Mouse (Mus musculus) limb, embryonic 13.5 days (tissue): ENCODE measurements around the gene Gm30083. TPM values are rescaled to one million over a fixed set of nuclear protein-coding genes. Genes with fewer than 3 reads are reported as not detected.

ENCODE experiments used
- ATAC-seq: fragments of 200-750 bp; cut with Nextera tagmentation; 2 replicates; pipeline ENCODE4 v1.8.0; 2017; ENCODE audit warnings: low read depth, moderate number of reproducible peaks, moderate TSS enrichment; ENCODE audit not compliant: low FRiP score
- H3K27ac ChIP-seq: fragments of 300-500 bp; sonication (generic); 2 replicates; pipeline ENCODE4 v1.5.1; 2015; ENCODE audit warnings: inconsistent platforms, mild to moderate bottlenecking, moderate library complexity
- H3K27me3 ChIP-seq: fragments of 300-500 bp; sonication (generic); 2 replicates; pipeline ENCODE4 v1.6.1; 2015; ENCODE audit warnings: mild to moderate bottlenecking, inconsistent platforms
- H3K36me3 ChIP-seq: fragments of 300-500 bp; sonication (generic); 2 replicates; pipeline ENCODE4 v1.6.1; 2015; ENCODE audit warnings: inconsistent platforms, mild to moderate bottlenecking, moderate library complexity
- H3K4me1 ChIP-seq: fragments of 300-500 bp; sonication (generic); 2 replicates; pipeline ENCODE4 v1.6.1; 2015; ENCODE audit warnings: inconsistent platforms
- H3K4me2 ChIP-seq: fragments of 300-500 bp; sonication (generic); replicated peaks from 2 replicates; pipeline ENCODE4 v1.6.1; 2015; ENCODE audit warnings: inconsistent platforms, mild to moderate bottlenecking, moderate library complexity
- H3K4me3 ChIP-seq: fragments of 300-500 bp; sonication (generic); 2 replicates; pipeline ENCODE4 v1.5.1; 2015; ENCODE audit warnings: moderate library complexity, mild to moderate bottlenecking, inconsistent platforms
- H3K9ac ChIP-seq: fragments of 300-500 bp; sonication (generic); 2 replicates; pipeline ENCODE4 v1.6.1; 2015; ENCODE audit warnings: mild to moderate bottlenecking, inconsistent platforms
- H3K9me3 ChIP-seq: fragments of 300-500 bp; sonication (generic); 2 replicates; pipeline ENCODE4 v1.6.1; 2016; ENCODE audit warnings: inconsistent platforms
- WGBS: fragments of 180-500 bp; shearing (Covaris S2); methylation state at CpG from one replicate; pipeline ENCODE4 v1.1.7; 2015; 5-methylcytosine and 5-hydroxymethylcytosine counted together
- polyA plus RNA-seq: library from polyadenylated mRNA; unstranded; fragments of >200 nt; fragmentation: Nextera tagmentation; extraction: Ambion mirVana; gene quantifications from 2 replicates; pipeline ENCODE4 v1.2.1, GENCODE M21; 2015

Gm30083 gene
- polyA plus RNA-seq, 1 experiment from 2014 or later = not detected

DNA sequence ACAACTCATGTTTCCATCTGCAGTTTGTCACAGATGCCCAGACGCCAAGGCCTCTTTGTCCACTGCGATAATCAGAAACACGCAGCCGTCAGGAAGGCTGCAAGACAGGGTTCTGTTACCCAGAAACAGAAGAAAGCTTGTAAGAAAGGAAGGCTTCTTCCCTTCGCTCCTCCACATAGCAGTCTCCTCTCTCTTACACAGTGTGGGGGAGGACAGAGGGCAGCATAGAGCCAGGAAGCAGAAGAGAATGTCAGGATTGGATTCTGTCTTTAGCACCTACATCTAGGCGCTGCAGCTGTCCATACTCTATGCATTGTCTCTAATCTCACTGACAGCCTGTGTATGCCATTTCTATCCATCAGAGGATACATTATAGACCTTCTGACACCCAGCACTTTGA is 17.6 kb downstream of the Gm30083 start:
- H3K27ac ChIP-seq = no peak overlapping the region
- no peak overlapping the region for H3K4me3 ChIP-seq
- H3K36me3 ChIP-seq = no peaks in the 10 kb centered on the region
- H3K9me3 ChIP-seq = no peaks in the 10 kb centered on the region
- H3K4me1 ChIP-seq = peaks cover 6% of the 10 kb centered on the region; the same call in 1 of the 2 replicates
- ATAC-seq = no peak
- H3K27me3 ChIP-seq = no peaks in the 10 kb centered on the region; the same call in 1 of the 2 replicates
- no peak overlapping the region for H3K9ac ChIP-seq
- no peak overlapping the region for H3K4me2 ChIP-seq
- 29% methylated on average over 6 of the region's 6 CpGs for WGBS

DNA sequence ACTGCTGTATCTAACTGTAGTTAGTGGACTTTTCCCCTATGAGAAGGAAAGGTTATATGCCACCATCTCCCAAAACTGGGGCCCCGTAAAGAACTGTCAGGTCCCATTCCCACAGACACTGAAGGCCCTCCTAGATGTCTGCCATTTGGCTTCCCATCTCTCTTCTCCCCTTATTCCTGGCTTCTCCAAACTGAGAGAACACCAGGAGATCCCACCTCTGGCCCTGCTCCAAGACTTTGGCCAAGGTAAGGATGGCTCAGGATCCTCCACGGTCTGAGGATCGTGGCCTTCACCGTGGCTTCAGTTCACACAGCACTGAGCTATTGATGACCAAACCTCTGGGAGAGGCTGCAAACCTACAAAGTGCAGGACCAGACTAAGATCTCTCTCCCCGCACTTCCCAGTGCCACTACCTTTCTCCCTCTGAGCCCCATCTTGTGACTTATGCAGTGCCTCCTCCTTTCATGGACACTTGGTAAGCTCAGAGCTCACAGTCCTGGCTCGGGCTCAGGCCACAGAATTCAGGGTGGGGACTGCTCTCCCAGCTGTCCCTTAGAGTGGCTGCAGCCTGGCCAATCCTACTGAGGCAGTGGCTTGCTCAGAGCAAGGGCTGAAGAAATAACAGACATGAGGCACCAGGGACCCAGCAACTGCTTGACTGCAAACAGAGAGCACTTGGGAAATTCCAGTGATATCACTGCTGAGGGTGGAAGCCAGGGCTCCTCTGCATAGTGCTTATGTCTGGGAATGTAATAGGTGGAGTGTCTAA is 21.3 kb downstream of the Gm30083 start:
- WGBS = 88% methylated on average over 6 of the region's 6 CpGs
- Histone ChIP-seq H3K4me3 (no peak overlapping the region), H3K9ac (no peak overlapping the region), H3K4me1 (peaks cover 6% of the 10 kb centered on the region; the same call in 1 of the 2 replicates), H3K9me3 (no peaks in the 10 kb centered on the region), H3K27me3 (0 out of 2 replicates have a peak, but pooled peaks cover 6% of the 10 kb centered on the region), H3K36me3 (no peaks in the 10 kb centered on the region), H3K27ac (no peak overlapping the region), H3K4me2 (no peak overlapping the region)
- ATAC-seq = no peak

DNA sequence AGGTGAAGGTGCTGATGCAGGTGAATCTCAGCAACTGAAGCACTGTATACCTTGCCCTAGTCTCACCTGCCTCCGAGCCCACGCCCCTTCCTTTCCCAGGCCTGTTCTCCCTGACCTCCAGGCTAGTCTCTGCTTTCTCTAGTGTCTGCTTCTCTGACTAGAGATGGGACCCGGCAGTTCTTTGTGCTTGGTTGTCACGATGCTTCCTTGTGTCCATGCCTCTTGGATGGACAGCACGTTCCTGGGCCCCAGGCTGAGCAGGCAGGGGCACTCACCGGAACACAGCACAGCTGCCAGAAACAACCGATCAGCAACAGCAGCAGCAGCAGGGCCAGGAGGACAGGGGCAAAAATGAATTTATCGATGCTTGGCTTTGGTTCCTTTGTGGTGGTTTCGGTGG is 21.9 kb downstream of the Gm30083 start:
- Histone ChIP-seq H3K27me3 (0 out of 2 replicates have a peak, but pooled peaks cover 6% of the 10 kb centered on the region), H3K9me3 (no peaks in the 10 kb centered on the region), H3K4me1 (peaks cover 6% of the 10 kb centered on the region; the same call in 1 of the 2 replicates), H3K27ac (no peak overlapping the region), H3K9ac (no peak overlapping the region), H3K36me3 (no peaks in the 10 kb centered on the region), H3K4me2 (no peak overlapping the region), H3K4me3 (no peak overlapping the region)
- no peak for ATAC-seq
- 85% methylated on average over 9 of the region's 9 CpGs for WGBS

DNA sequence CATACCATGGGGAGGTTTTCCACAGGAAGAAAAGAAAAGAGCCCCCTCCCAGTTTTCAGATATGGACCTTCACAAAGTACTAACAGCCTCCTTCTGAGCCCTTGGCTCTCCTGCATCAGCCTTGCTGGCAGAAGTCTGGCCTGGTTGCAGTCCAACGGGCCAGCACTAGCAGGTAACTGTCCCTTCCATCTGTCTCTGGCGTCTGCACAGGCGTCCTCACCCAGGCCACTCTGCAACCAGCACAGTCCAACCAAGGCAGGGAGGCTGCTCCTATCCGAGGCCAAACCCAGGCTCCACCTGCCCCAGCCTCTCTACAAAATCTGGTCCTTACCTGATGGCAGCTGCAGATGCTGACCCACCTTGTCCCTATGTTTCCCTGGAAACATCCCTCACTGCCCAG is 23.0 kb downstream of the Gm30083 start:
- Histone ChIP-seq H3K4me1 (peaks cover 1% of the 10 kb centered on the region; the same call in 1 of the 2 replicates), H3K4me3 (no peak overlapping the region), H3K9ac (no peak overlapping the region), H3K27ac (no peak overlapping the region), H3K9me3 (no peaks in the 10 kb centered on the region), H3K27me3 (0 out of 2 replicates have a peak, but pooled peaks cover 6% of the 10 kb centered on the region), H3K36me3 (no peaks in the 10 kb centered on the region), H3K4me2 (no peak overlapping the region)
- WGBS = 73% methylated on average over 4 of the region's 4 CpGs
- no peak for ATAC-seq

DNA sequence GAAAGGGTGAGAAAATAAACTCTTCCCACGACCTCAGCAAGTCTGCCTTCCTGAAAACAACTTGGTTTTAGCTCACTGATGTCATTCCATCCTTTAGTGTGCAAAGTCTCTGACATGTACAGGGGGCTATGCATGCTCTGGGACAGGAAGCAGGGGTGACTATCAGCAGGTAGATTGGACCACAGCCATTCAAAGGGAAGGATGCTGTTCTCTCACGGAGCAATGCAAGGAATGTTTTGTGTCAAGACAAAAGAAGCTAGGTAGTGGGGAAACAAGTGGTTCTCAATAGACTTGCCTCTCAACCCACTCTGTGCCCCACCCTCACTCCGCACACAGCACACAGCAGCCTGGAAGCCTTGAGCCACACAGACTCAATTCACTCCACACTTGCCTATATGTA is 25.8 kb downstream of the Gm30083 start:
- H3K27ac ChIP-seq = no peak overlapping the region
- H3K4me3 ChIP-seq = no peak overlapping the region
- no peak for ATAC-seq
- H3K4me1 ChIP-seq = no peaks in the 10 kb centered on the region
- no peaks in the 10 kb centered on the region for H3K36me3 ChIP-seq
- 0 out of 2 replicates have a peak, but pooled peaks cover 6% of the 10 kb centered on the region for H3K27me3 ChIP-seq
- H3K4me2 ChIP-seq = no peak overlapping the region
- no peaks in the 10 kb centered on the region for H3K9me3 ChIP-seq
- no peak overlapping the region for H3K9ac ChIP-seq
- 66% methylated on average over 3 of the region's 3 CpGs for WGBS

DNA sequence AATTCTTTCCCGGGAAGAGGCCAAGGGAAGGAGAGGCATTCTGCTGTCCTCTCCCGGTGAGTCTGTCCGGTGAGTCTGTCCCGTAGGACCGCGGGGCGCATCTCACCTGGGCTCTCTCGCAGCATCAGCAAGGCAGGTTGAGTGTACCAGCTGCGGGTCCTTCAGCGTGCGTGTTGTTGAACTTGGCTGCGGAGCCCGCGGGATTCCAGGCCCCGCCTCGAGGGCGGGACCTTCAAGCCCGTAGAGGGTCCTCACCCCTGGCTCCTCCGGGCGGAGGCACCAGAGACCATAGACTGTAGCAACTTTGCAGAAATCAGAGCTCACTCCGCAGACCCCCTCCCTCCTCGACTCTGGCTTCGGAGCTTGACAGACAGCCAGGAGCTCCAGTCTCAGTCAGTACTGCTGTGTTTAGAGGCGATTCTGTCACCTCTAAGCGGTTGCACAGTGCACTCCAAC is 36.4 kb downstream of the Gm30083 start, which contains the start of gene Zfp488:
Gene Zfp488 (minus strand): TSS at position 161 of the 456 bp plus-strand sequence.
- Histone ChIP-seq H3K9ac (peak within 1 kb of the TSS; percentile 64), H3K4me2 (peak within 1 kb of the TSS; percentile 84), H3K4me1 (peaks cover 15% of the 10 kb centered on the region), H3K36me3 (no peaks in the 10 kb centered on the region), H3K4me3 (peak within 1 kb of the TSS; percentile 47), H3K27ac (no peak within 1 kb of the TSS), H3K9me3 (no peaks in the 10 kb centered on the region), H3K27me3 (peaks cover 39% of the 10 kb centered on the region)
- 2% methylated on average over 25 of the region's 25 CpGs for WGBS
- peak; percentile 57; the same call in 1 of the 2 replicates for ATAC-seq

DNA sequence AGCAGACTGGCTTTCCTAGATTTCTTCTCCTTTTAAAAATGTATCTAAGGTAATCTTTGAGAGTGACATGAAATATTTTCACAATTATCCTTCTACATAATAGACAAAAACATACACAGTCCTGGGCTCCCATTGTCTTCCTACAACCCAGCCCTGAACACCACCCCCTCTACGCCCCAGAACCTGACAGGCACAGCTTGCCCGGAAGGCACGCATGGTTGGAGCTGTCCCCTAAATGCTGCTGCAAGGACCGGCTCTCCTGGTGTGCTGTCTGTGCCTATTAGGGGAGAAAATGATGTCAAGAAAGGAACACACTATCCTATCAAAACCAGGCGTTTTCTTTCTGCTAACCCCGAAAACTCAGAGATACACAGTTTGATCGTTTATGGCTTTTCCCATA is 37.2 kb downstream of the Gm30083 start:
- no peak for ATAC-seq
- H3K36me3 ChIP-seq = no peaks in the 10 kb centered on the region
- WGBS = 12% methylated on average over 7 of the region's 7 CpGs
- peak overlapping the region; percentile 47 for H3K4me3 ChIP-seq
- peak overlapping the region; percentile 84 for H3K4me2 ChIP-seq
- no peaks in the 10 kb centered on the region for H3K9me3 ChIP-seq
- peaks cover 15% of the 10 kb centered on the region for H3K4me1 ChIP-seq
- H3K27me3 ChIP-seq = peaks cover 39% of the 10 kb centered on the region
- H3K9ac ChIP-seq = no peak overlapping the region
- H3K27ac ChIP-seq = no peak overlapping the region

DNA sequence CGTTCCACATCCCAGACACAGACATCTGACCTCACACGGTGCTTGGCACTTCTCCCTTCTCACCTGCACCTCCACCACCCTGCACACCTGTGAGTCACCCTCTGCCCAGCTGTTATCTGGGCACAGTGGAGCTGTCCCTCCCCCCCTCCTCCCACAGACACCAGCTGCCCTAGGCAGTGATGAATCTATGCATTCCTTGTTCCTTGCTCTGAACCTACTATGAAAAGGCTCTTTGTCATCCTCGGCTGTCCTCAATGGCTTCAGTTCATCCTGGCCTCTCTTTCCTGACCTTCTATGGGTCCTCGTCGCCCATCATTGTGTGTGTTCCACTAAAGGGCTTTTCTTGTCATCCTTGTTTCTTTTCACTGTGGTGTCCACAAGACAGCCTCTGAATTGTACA is 40.2 kb downstream of the Gm30083 start:
- H3K9me3 ChIP-seq = no peaks in the 10 kb centered on the region
- H3K27ac ChIP-seq = no peak overlapping the region
- no peak for ATAC-seq
- H3K4me1 ChIP-seq = peaks cover 15% of the 10 kb centered on the region
- peaks cover 39% of the 10 kb centered on the region for H3K27me3 ChIP-seq
- no peak overlapping the region for H3K4me2 ChIP-seq
- no peak overlapping the region for H3K4me3 ChIP-seq
- H3K9ac ChIP-seq = no peak overlapping the region
- H3K36me3 ChIP-seq = no peaks in the 10 kb centered on the region
- WGBS = 70% methylated on average over 5 of the region's 5 CpGs

DNA sequence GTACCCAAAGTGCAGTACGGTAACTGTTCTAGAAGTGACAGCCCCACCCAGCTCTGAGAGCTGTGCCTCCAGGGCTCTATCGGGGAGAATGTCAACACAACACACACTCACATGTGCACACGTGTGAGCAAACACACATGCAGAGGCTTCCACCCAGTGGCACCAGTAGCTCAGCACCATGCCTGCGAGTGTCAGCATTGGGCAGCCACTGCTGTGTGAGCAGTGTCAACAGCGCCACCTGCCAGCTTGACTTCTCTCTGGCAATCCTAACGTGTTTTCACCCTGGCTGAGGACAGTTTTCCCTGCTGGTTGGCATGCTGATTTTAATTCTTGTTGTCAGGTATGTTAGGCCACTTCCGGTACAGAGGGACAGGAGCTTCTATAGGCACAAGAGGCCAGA is 42.3 kb downstream of the Gm30083 start:
- H3K4me2 ChIP-seq = no peak overlapping the region
- H3K36me3 ChIP-seq = no peaks in the 10 kb centered on the region
- WGBS = 44% methylated on average over 7 of the region's 7 CpGs
- ATAC-seq = no peak
- H3K27ac ChIP-seq = no peak overlapping the region
- H3K27me3 ChIP-seq = peaks cover 21% of the 10 kb centered on the region
- no peaks in the 10 kb centered on the region for H3K9me3 ChIP-seq
- no peak overlapping the region for H3K9ac ChIP-seq
- peaks cover under 1% of the 10 kb centered on the region; the same call in 1 of the 2 replicates for H3K4me1 ChIP-seq
- no peak overlapping the region for H3K4me3 ChIP-seq

DNA sequence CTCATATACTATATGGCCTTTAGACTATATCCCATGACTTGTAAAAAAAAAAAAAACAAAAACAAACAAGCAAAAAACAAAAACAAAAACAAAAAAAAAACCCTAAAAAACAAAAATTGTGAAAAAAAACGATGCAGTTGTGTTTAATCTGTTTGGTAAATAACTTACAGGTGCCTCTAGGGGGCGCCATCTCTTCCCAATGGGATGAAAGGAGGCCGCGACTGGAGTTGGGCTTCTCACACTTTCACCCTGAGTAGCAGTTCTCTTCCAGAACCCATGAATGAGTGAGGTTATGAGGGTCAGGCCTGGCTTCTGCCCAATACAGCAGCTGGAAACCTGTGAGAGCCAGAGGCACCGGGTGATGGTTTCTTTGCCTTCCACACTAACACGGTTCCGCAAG is 49.3 kb downstream of the Gm30083 start:
- no peaks in the 10 kb centered on the region for H3K4me1 ChIP-seq
- no peaks in the 10 kb centered on the region for H3K9me3 ChIP-seq
- H3K4me2 ChIP-seq = no peak overlapping the region
- no peak for ATAC-seq
- no peaks in the 10 kb centered on the region for H3K27me3 ChIP-seq
- 65% methylated on average over 7 of the region's 7 CpGs for WGBS
- H3K27ac ChIP-seq = no peak overlapping the region
- no peaks in the 10 kb centered on the region for H3K36me3 ChIP-seq
- no peak overlapping the region for H3K4me3 ChIP-seq
- no peak overlapping the region for H3K9ac ChIP-seq

DNA sequence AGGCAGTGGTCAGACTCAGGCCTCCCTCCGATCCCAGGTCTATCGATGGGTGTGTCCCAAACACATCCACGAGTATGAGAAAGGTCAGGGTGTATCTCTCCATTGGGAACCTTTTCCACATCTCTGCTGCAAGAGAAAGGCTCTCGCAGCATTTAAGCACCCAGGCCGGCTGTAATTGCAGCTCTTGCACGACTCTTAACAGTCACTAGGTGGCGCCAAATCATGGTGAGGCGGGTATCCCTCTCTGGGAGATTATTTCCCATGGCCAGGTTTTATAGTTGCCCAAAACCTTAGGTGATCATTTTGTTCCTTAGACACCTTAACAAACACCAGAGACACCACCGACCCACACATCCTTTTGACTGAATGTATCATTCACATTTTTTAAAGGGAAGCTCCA is 55.6 kb downstream of the Gm30083 start:
- ATAC-seq = no peak
- Histone ChIP-seq H3K4me2 (no peak overlapping the region), H3K36me3 (no peaks in the 10 kb centered on the region), H3K9ac (no peak overlapping the region), H3K4me1 (no peaks in the 10 kb centered on the region), H3K4me3 (no peak overlapping the region), H3K9me3 (no peaks in the 10 kb centered on the region), H3K27ac (no peak overlapping the region), H3K27me3 (0 out of 2 replicates have a peak, but pooled peaks cover 12% of the 10 kb centered on the region)
- 16% methylated on average over 9 of the region's 9 CpGs for WGBS

DNA sequence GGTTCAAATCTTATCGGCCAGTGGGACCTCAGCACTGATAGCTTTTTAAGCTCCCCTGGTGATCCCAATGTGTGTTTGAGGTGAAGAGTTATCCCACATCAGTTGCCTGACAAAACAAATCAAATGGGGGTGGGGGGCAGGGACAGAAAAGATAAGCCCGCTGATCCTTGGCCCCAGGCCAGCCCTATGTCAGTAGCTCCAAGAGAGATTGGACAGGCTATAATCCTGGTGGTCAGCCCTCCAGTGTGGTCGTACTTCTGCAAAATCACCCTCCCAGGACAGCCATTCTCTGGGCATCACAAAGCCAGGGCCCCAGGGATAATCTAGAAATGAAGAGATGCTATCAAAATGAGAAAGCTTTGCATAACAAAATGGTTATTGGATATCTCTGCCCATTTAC is 56.1 kb downstream of the Gm30083 start:
- 76% methylated on average over 3 of the region's 3 CpGs for WGBS
- Histone ChIP-seq H3K4me2 (no peak overlapping the region), H3K4me3 (no peak overlapping the region), H3K27ac (no peak overlapping the region), H3K36me3 (no peaks in the 10 kb centered on the region), H3K4me1 (no peaks in the 10 kb centered on the region), H3K9ac (no peak overlapping the region), H3K9me3 (no peaks in the 10 kb centered on the region), H3K27me3 (0 out of 2 replicates have a peak, but pooled peaks cover 12% of the 10 kb centered on the region)
- no peak for ATAC-seq
